ENCODE assay signal across 8 mouse cellular contexts in genomic region chr6:17177153-17177552, GRCm38 (mm10).
DNase-seq lines count a peak whose midpoint lies in the region; ATAC-seq lines count a peak whose summit lies in the region.
"Had no signal": no experiment of that assay in that cellular context is flagged by ENCODE, and none has a peak within 500 bp of the region (broad histone marks: within the 10 kb centered on the region; RNA-seq: fewer than 3 reads in every experiment).

No protein-coding gene starts in this region.

- 38% methylated on average over 7 of the region's 7 CpGs for WGBS in heart, embryonic 16.5 days
- 45% methylated on average over 7 of the region's 7 CpGs for WGBS in limb, embryonic 15.5 days
- 72% methylated on average over 7 of the region's 7 CpGs for WGBS in forebrain, embryonic 13.5 days

- no peaks in the 10 kb centered on the region for H3K9me3 ChIP-seq in heart, embryonic 16.5 days (replicated peaks; ENCODE audit: control insufficient read depth, low read length)
- no peaks in the 10 kb centered on the region for H3K9me3 ChIP-seq in limb, embryonic 15.5 days
- no peaks in the 10 kb centered on the region for H3K9me3 ChIP-seq in forebrain, embryonic 13.5 days (replicated peaks)

- H3K4me2 ChIP-seq in heart, embryonic 16.5 days (ENCODE audit: low read depth, low read length) = no peak overlapping the region; the same call in 1 of the 2 replicates
- no peak overlapping the region for H3K4me2 ChIP-seq in limb, embryonic 15.5 days
- no peak overlapping the region for H3K4me2 ChIP-seq in forebrain, embryonic 13.5 days
- H3K4me2 ChIP-seq: hindbrain, embryonic 14.5 days had no signal

- ATAC-seq in heart, embryonic 16.5 days (replicated peaks; ENCODE audit: extremely low read depth, insufficient read depth, low FRiP score) = peak; percentile 52; the same call in 1 of the 2 replicates
- ATAC-seq in limb, embryonic 15.5 days (ENCODE audit: insufficient number of reproducible peaks, low FRiP score, low TSS enrichment, low read depth) = no peak
- no peak for ATAC-seq in megakaryocyte, adult 5-6 weeks (ENCODE audit: poor library complexity, severe bottlenecking)
- ATAC-seq in forebrain, embryonic 13.5 days = no peak

- H3K36me3 ChIP-seq in heart, embryonic 16.5 days (ENCODE audit: control insufficient read depth, insufficient read depth) = no peaks in the 10 kb centered on the region
- H3K36me3 ChIP-seq in limb, embryonic 15.5 days = no peaks in the 10 kb centered on the region
- H3K36me3 ChIP-seq in forebrain, embryonic 13.5 days (ENCODE audit: poor library complexity, severe bottlenecking) = no peaks in the 10 kb centered on the region

- H3K4me1 ChIP-seq in heart, embryonic 16.5 days (ENCODE audit: control insufficient read depth, insufficient read depth, low read length) = peaks cover 6% of the 10 kb centered on the region; the same call in 1 of the 2 replicates
- no peaks in the 10 kb centered on the region for H3K4me1 ChIP-seq in limb, embryonic 15.5 days
- H3K4me1 ChIP-seq in forebrain, embryonic 13.5 days = 0 out of 2 replicates have a peak, but pooled peaks cover under 1% of the 10 kb centered on the region

- no peaks in the 10 kb centered on the region for H3K27me3 ChIP-seq in heart, embryonic 16.5 days (ENCODE audit: control insufficient read depth, insufficient read depth, low read length)
- no peaks in the 10 kb centered on the region for H3K27me3 ChIP-seq in limb, embryonic 15.5 days
- no peaks in the 10 kb centered on the region for H3K27me3 ChIP-seq in forebrain, embryonic 13.5 days

- no peak overlapping the region for H3K9ac ChIP-seq in heart, embryonic 16.5 days (ENCODE audit: low read length)
- no peak overlapping the region for H3K9ac ChIP-seq in limb, embryonic 15.5 days
- H3K9ac ChIP-seq in forebrain, embryonic 13.5 days = no peak overlapping the region
- H3K9ac ChIP-seq: hindbrain, embryonic 14.5 days had no signal

- H3K27ac ChIP-seq in heart, embryonic 16.5 days (ENCODE audit: low read length) = peak overlapping the region; percentile 77
- H3K27ac ChIP-seq in limb, embryonic 15.5 days = peak overlapping the region; percentile 27; the same call in 1 of the 2 replicates
- no peak overlapping the region for H3K27ac ChIP-seq in forebrain, embryonic 13.5 days
- H3K27ac ChIP-seq: hindbrain, embryonic 14.5 days had no signal

- H3K4me3 ChIP-seq in heart, embryonic 16.5 days (ENCODE audit: low read length) = no peak overlapping the region
- H3K4me3 ChIP-seq in limb, embryonic 15.5 days = no peak overlapping the region
- H3K4me3 ChIP-seq in forebrain, embryonic 13.5 days = no peak overlapping the region

- DNase-seq in adipocyte (ENCODE audit: low spot score) = peak; percentile 90
- peak; percentile 45 for DNase-seq in adrenal gland, postnatal 10 days
- DNase-seq in yolk sac, embryonic 10.5 days (ENCODE audit: low spot score) = no peak
